Mouse (Mus musculus) liver, adult 2 months (tissue): ENCODE data around the gene Gm45716. TPM values are rescaled to one million over a fixed set of nuclear protein-coding genes. Genes with fewer than 3 reads are reported as not detected.
A peak's percentile ranks its signal among the peaks of the same experiment; 100 is the strongest.
"Not testable (repeated sequence)": the region's sequence is repeated elsewhere in the genome, so short reads cannot be mapped to it uniquely, and the experiment has no call there.

ENCODE experiments used
- DNase-seq: peaks from one replicate; pipeline ENCODE4 v3.0.0-alpha.2; 2011; ENCODE audit warnings: low read depth, low spot score; ENCODE audit errors: extremely low read depth
- H3K27ac ChIP-seq: fragments of 200-500 bp; replicated peaks from 2 replicates; pipeline ENCODE4 v1.5.1; 2012; ENCODE audit warnings: low read depth, mild to moderate bottlenecking, control low read depth, inconsistent platforms, low read length; ENCODE audit not compliant: insufficient read depth
- H3K27me3 ChIP-seq: fragments of 200-500 bp; 2 replicates; pipeline ENCODE4 v1.6.1; 2012; ENCODE audit warnings: mild to moderate bottlenecking, moderate library complexity, low read length, inconsistent platforms; ENCODE audit not compliant: control insufficient read depth, insufficient read depth
- H3K36me3 ChIP-seq: fragments of 200-500 bp; 2 replicates; pipeline ENCODE4 v1.6.1; 2012; ENCODE audit warnings: low read length, inconsistent platforms; ENCODE audit not compliant: control insufficient read depth, insufficient read depth
- H3K4me1 ChIP-seq: fragments of 200-500 bp; 2 replicates; pipeline ENCODE4 v1.6.1; 2011; ENCODE audit warnings: low read length; ENCODE audit not compliant: control insufficient read depth, insufficient read depth
- H3K4me3 ChIP-seq: fragments of 200-500 bp; 2 replicates; pipeline ENCODE4 v1.5.1; 2011; ENCODE audit warnings: low read depth, mild to moderate bottlenecking, control low read depth, low read length, moderate library complexity; ENCODE audit not compliant: insufficient read depth
- H3K79me2 ChIP-seq: fragments of 200-500 bp; 2 replicates; pipeline ENCODE4 v1.6.1; 2012; ENCODE audit warnings: inconsistent platforms, mild to moderate bottlenecking, low read length, moderate library complexity; ENCODE audit not compliant: control insufficient read depth, insufficient read depth
- H3K9ac ChIP-seq: fragments of 200-500 bp; 2 replicates; pipeline ENCODE4 v1.6.1; 2012; ENCODE audit warnings: low read depth, mild to moderate bottlenecking, control low read depth, inconsistent platforms, low read length
- CTCF ChIP-seq: fragments of 200-500 bp; IDR thresholded peaks from 2 replicates; pipeline ENCODE4 v1.5.1; 2011; ENCODE audit warnings: low read depth, low read length, control low read depth
- POLR2A ChIP-seq: fragments of 200-500 bp; IDR thresholded peaks from 2 replicates; pipeline ENCODE4 v1.6.1; 2011; ENCODE audit warnings: low read length, control low read depth; ENCODE audit not compliant: insufficient read depth; ENCODE audit errors: extremely low read depth
- WGBS: fragments of 180-500 bp; shearing (Covaris S2); methylation state at CpG from one replicate; pipeline ENCODE4 v1.1.7; 2018; 5-methylcytosine and 5-hydroxymethylcytosine counted together
- polyA plus RNA-seq: library from polyadenylated mRNA; depleted of rRNA; stranded (reverse); fragments of >200 nt; gene quantifications from 2 replicates; pipeline ENCODE4 v1.2.3, GENCODE M21; 2012
- total RNA-seq: library from RNA; depleted of rRNA; stranded (reverse); fragments of >200 nt; gene quantifications from 2 replicates; pipeline ENCODE4 v1.2.3, GENCODE M21; 2014

The Gm45716 gene
- total and polyA plus RNA-seq, 2 experiments: 1.9 to 4.9 TPM

DNA sequence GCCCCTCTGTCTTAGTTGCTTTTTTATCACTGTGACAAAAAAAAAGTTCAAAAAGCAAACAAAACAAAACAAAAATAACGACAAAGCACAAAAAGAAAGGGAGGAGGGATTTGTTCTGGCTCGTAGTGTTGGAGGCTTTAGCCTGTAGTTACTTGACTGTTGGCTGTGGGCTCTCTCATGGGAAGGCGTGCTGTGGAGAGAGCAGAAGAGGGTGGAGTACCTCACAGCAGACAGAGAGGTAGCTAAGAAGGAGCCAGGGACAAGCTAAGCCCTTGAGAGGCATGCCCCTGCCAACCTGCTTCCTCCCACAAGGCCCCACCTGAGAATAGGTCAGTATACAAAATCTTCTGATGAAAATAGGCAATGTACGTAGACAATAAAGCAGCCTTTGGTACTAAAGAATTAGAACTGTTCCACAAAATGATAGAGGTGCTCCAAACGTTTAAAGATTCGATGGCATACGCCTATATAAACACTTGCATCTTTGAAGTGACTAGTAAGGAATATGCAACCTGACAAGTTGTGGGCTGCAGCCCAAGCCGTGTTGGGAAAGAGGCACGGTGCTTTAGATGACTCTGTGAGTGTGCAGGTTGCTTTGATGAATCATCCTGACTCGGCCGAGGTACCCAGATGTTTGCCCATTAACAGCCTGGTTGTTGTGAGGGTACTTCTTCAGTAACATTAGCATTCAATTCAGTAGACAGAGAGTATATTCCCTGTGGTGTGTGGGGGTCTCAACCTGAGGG lies 82.8 kb downstream of the Gm45716 start:
- WGBS: 61% methylated on average over 11 of the region's 11 CpGs
- H3K4me1 ChIP-seq: peaks cover 14% of the 10 kb centered on the region
- H3K27ac ChIP-seq: peak overlapping the region; percentile 62; the same call in 1 of the 2 replicates
- H3K9ac ChIP-seq: no peak overlapping the region
- H3K27me3 ChIP-seq: no peaks in the 10 kb centered on the region
- H3K79me2 ChIP-seq: no peaks in the 10 kb centered on the region
- no peak overlapping the region for H3K4me3 ChIP-seq
- peaks cover 54% of the 10 kb centered on the region for H3K36me3 ChIP-seq
- TF ChIP-seq POLR2A: no peak
- no peak for TF ChIP-seq CTCF
- no peak for DNase-seq

GRCm38 (mm10) chr11:90274187-90274586 lies 86.7 kb downstream of the Gm45716 start:
- WGBS: 32% methylated on average over 1 of the region's 1 CpGs
- Histone ChIP-seq H3K4me1 (peaks cover 9% of the 10 kb centered on the region), H3K4me3 (no peak overlapping the region), H3K79me2 (no peaks in the 10 kb centered on the region), H3K27ac (no peak overlapping the region), H3K36me3 (peaks cover 38% of the 10 kb centered on the region), H3K27me3 (no peaks in the 10 kb centered on the region), H3K9ac (no peak overlapping the region)
- DNase-seq: peak; percentile 46
- TF ChIP-seq POLR2A (no peak), CTCF (no peak)

DNA sequence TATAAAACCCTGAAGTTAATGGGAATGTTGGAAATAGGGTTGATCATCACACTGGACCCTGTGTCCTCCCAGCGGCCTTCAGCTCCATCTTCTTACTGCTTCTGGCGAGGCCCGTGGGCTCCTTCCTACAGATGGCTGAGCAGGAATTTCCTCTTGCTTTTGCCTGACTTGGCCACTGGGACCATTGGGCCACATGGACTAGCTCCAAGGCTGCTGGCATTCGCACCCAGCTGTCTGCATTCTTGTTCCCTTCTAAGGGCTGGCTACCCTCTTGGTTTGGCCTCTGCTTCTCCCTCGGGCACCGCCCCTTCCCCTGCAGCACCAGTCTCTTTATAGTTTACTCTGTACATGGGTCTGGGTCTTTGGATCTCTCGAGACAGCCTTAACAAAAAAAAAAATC lies 88.2 kb downstream of the Gm45716 start:
- H3K27me3 ChIP-seq: no peaks in the 10 kb centered on the region
- H3K27ac ChIP-seq: no peak overlapping the region
- H3K4me3 ChIP-seq: no peak overlapping the region
- no peak overlapping the region for H3K9ac ChIP-seq
- WGBS: 86% methylated on average over 7 of the region's 7 CpGs
- TF ChIP-seq CTCF (no peak), POLR2A (no peak)
- peaks cover 37% of the 10 kb centered on the region for H3K36me3 ChIP-seq
- no peak for DNase-seq
- no peaks in the 10 kb centered on the region for H3K79me2 ChIP-seq
- peaks cover 6% of the 10 kb centered on the region for H3K4me1 ChIP-seq

GRCm38 (mm10) chr11:90276150-90276549 lies 88.7 kb downstream of the Gm45716 start:
- 88% methylated on average over 8 of the region's 8 CpGs for WGBS
- Histone ChIP-seq H3K9ac (no peak overlapping the region), H3K36me3 (peaks cover 33% of the 10 kb centered on the region), H3K79me2 (no peaks in the 10 kb centered on the region), H3K4me1 (peaks cover 6% of the 10 kb centered on the region), H3K27ac (no peak overlapping the region), H3K27me3 (no peaks in the 10 kb centered on the region), H3K4me3 (no peak overlapping the region)
- TF ChIP-seq POLR2A (no peak), CTCF (no peak)
- DNase-seq: no peak

DNA sequence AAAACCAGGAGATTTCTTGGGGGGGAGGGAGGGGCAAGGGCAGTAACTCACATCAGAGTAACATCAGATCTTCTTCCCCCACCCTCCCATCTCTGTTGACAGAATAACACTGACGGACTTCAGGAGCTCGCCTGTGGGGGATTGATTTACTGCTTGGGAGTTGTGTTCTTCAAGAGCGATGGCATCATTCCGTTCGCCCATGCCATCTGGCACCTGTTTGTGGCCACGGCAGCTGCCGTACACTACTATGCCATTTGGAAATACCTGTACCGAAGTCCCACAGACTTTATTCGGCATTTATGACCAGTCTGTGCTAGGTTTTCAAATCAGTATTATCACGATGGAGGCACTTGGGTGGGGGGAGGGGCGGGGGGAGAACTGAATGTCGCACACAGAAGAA lies 89.1 kb downstream of the Gm45716 start:
- 94% methylated on average over 12 of the region's 12 CpGs for WGBS
- H3K4me1 ChIP-seq: peaks cover 4% of the 10 kb centered on the region
- no peak overlapping the region for H3K4me3 ChIP-seq
- no peaks in the 10 kb centered on the region for H3K27me3 ChIP-seq
- DNase-seq: no peak
- H3K27ac ChIP-seq: no peak overlapping the region
- no peaks in the 10 kb centered on the region for H3K79me2 ChIP-seq
- no peak for TF ChIP-seq CTCF
- TF ChIP-seq POLR2A: no peak
- no peak overlapping the region for H3K9ac ChIP-seq
- peaks cover 30% of the 10 kb centered on the region for H3K36me3 ChIP-seq

DNA sequence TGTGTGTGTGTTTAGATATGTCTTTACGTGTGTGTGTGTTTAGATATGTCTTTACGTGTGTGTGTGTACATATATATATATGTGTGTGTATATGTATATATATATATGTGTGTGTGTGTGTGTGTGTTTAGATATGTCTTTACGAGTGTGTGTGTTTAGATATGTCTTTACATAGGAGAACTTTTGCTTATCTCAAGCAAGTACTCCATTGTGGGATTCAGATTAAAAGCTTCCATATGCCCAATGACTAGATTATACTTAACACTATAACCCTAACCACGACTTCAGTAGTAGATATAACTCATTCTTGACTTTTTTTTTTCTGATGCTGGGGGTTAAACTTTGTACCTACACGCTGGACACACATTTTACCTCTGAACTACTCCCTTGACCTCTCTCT lies 92.6 kb downstream of the Gm45716 start:
- no peak for TF ChIP-seq CTCF
- TF ChIP-seq POLR2A: no peak
- Histone ChIP-seq H3K4me1 (no peaks in the 10 kb centered on the region), H3K79me2 (no peaks in the 10 kb centered on the region), H3K4me3 (no peak overlapping the region), H3K9ac (no peak overlapping the region), H3K27me3 (no peaks in the 10 kb centered on the region), H3K27ac (no peak overlapping the region), H3K36me3 (peaks cover 8% of the 10 kb centered on the region; the same call in 1 of the 2 replicates)
- no peak for DNase-seq
- WGBS: 82% methylated on average over 5 of the region's 5 CpGs

- 94% methylated on average over 2 of the region's 2 CpGs for WGBS
- H3K79me2 ChIP-seq, H3K27ac ChIP-seq, H3K36me3 ChIP-seq, H3K27me3 ChIP-seq, DNase-seq, H3K4me3 ChIP-seq, H3K9ac ChIP-seq, H3K4me1 ChIP-seq: not testable (repeated sequence)
Observed at GRCm38 (mm10) chr11:90281943-90282342, 94.5 kb downstream of the Gm45716 start.
